Mouse (Mus musculus): ENCODE data around the gene Olfr678. TPM values are rescaled to one million over a fixed set of nuclear protein-coding genes. Genes with fewer than 3 reads are reported as not detected.
"Not testable (repeated sequence)": the region's sequence is repeated elsewhere in the genome, so short reads cannot be mapped to it uniquely, and the experiment has no call there.

Gene Olfr678
- polyA plus RNA-seq (2015; fragmentation: Nextera tagmentation; extraction: Ambion mirVana), result not detected in 2 replicates

DNA sequence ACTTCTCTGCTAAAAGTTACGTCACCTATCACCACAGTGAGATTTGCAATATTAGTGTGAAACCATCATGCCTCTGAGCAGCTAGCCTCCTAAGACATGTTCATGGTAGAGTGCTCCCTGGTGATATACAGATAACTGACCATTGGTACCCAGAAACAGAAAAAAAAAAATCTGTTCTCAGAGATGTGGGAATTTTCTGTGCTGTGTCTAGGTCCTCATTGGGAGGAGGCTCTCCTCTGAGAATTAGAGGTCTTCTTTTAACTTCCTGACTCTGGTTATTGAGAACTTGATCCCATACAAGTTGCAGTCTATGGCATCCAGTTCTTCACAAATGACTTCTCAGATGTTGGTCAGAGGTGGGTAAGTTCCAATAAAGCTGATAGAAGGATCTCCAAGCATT lies at the start of gene Olfr678:
TSS of gene Olfr678 (plus strand) at position 301 of the 400 bp plus-strand sequence.
- DNase-seq (ENCODE audit: low spot score), result no peak

GRCm38 (mm10) chr7:105022530-105022929 lies 41.7 kb upstream of the Olfr678 start:
- DNase-seq (ENCODE audit: low spot score), result no peak

GRCm38 (mm10) chr7:105028360-105028759 lies 35.9 kb upstream of the Olfr678 start, which contains the start of gene Olfr675:
Gene Olfr675, minus strand, starts transcription at chr7:105028460.
- no peak for DNase-seq (ENCODE audit: low spot score)

GRCm38 (mm10) chr7:105032398-105032797 lies 31.9 kb upstream of the Olfr678 start, which contains the start of gene Olfr676:
Gene Olfr676, plus strand, starts transcription at chr7:105032698.
- DNase-seq (ENCODE audit: low spot score), result no peak

GRCm38 (mm10) chr7:105033836-105034235 lies 30.4 kb upstream of the Olfr678 start:
- not testable (repeated sequence) for DNase-seq (ENCODE audit: low spot score)

DNA sequence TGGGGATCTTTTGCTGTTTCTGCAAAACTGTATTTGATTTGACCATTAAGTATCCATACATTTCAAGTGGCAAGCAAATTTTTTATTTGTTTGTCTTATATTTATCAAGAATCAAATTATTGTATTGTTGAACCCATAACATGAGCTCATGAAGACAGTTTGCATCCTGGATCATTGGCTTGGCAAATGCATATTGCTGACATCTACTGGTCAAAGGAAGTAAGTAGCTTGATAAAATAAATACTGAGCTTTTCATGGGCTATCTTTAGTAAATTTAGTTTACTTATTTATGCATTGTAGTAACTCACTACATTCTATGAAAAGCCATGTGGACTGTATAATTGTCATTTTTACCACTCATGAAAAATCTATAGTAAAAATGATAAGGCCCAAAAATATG lies 5.3 kb upstream of the Olfr678 start:
- no peak for DNase-seq (ENCODE audit: low spot score)

GRCm38 (mm10) chr7:105080905-105081304 lies 16.6 kb downstream of the Olfr678 start, which contains the start of gene Olfr679:
Gene Olfr679, plus strand, starts transcription at chr7:105081205.
- no peak for DNase-seq (ENCODE audit: low spot score)

- DNase-seq (ENCODE audit: low spot score), result not testable (repeated sequence)
Observed at GRCm38 (mm10) chr7:105092717-105093116, 28.4 kb downstream of the Olfr678 start, which contains the start of gene Olfr680-ps1. Gene Olfr680-ps1, minus strand, starts transcription at chr7:105092817.

DNA sequence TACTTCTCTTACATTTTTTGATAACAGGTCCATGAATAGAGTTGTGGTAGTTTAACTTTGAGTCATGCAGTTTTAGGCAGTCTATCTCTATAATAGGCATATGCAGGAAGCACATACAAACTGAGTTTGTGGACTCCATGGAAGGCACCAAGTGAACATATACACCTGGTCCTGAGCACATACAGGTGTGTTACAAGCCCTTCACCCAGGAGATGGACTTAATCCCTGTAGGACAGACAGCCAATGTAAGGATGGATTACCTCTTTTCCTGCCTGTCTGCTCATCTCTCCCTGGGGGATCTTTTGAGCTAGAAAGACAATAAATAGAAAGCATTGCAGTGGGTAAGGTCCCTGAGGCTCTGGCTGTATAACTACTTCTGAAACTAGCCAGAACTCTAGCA lies 52.3 kb downstream of the Olfr678 start, which contains the start of gene Olfr681:
TSS of gene Olfr681 (plus strand) at position 301 of the 400 bp plus-strand sequence.
- DNase-seq (ENCODE audit: low spot score), result no peak

Other genes with a start within 250 kb of the Olfr678 start
- gene Usp17lb, start 221.9 kb upstream of the Olfr678 start, polyA plus RNA-seq (2015; fragmentation: Nextera tagmentation; extraction: Ambion mirVana), result not detected in 2 replicates
- gene Usp17la, start 207.5 kb upstream of the Olfr678 start, polyA plus RNA-seq (2015; fragmentation: Nextera tagmentation; extraction: Ambion mirVana), result not detected in 2 replicates
- not detected in 2 replicates for gene Olfr665, start 186.4 kb upstream of the Olfr678 start, polyA plus RNA-seq (2015; fragmentation: Nextera tagmentation; extraction: Ambion mirVana)
- not detected in 2 replicates for gene Olfr666, start 168.5 kb upstream of the Olfr678 start, polyA plus RNA-seq (2015; fragmentation: Nextera tagmentation; extraction: Ambion mirVana)
- gene Olfr667, start 143.0 kb upstream of the Olfr678 start, polyA plus RNA-seq (2015; fragmentation: Nextera tagmentation; extraction: Ambion mirVana), result not detected in 2 replicates
- gene Olfr668, start 136.4 kb upstream of the Olfr678 start, polyA plus RNA-seq (2015; fragmentation: Nextera tagmentation; extraction: Ambion mirVana), result not detected in 2 replicates
- gene Olfr669, start 130.2 kb upstream of the Olfr678 start, polyA plus RNA-seq (2015; fragmentation: Nextera tagmentation; extraction: Ambion mirVana), result not detected in 2 replicates
- gene Olfr670, start 101.9 kb upstream of the Olfr678 start, polyA plus RNA-seq (2015; fragmentation: Nextera tagmentation; extraction: Ambion mirVana), result not detected in 2 replicates
- gene Olfr671, start 85.3 kb upstream of the Olfr678 start, polyA plus RNA-seq (2015; fragmentation: Nextera tagmentation; extraction: Ambion mirVana), result not detected in 2 replicates
- not detected in 2 replicates for gene Olfr672, start 62.4 kb upstream of the Olfr678 start, polyA plus RNA-seq (2015; fragmentation: Nextera tagmentation; extraction: Ambion mirVana)
- gene Olfr675, start 36.0 kb upstream of the Olfr678 start, polyA plus RNA-seq (2015; fragmentation: Nextera tagmentation; extraction: Ambion mirVana), result not detected in 2 replicates
- not detected in 2 replicates for gene Olfr676, start 31.8 kb upstream of the Olfr678 start, polyA plus RNA-seq (2015; fragmentation: Nextera tagmentation; extraction: Ambion mirVana)
- not detected in 2 replicates for gene Olfr677, start 13.1 kb upstream of the Olfr678 start, polyA plus RNA-seq (2015; fragmentation: Nextera tagmentation; extraction: Ambion mirVana)
- gene Olfr679, start 16.7 kb downstream of the Olfr678 start, polyA plus RNA-seq (2015; fragmentation: Nextera tagmentation; extraction: Ambion mirVana), result not detected in 2 replicates
- not detected in 2 replicates for gene Olfr680-ps1, start 28.3 kb downstream of the Olfr678 start, polyA plus RNA-seq (2015; fragmentation: Nextera tagmentation; extraction: Ambion mirVana)
- gene Olfr681, start 52.4 kb downstream of the Olfr678 start, polyA plus RNA-seq (2015; fragmentation: Nextera tagmentation; extraction: Ambion mirVana), result not detected in 2 replicates
- gene Olfr683, start 82.5 kb downstream of the Olfr678 start, polyA plus RNA-seq (2015; fragmentation: Nextera tagmentation; extraction: Ambion mirVana), result not detected in 2 replicates
- not detected in 2 replicates for gene Olfr684, start 99.2 kb downstream of the Olfr678 start, polyA plus RNA-seq (2015; fragmentation: Nextera tagmentation; extraction: Ambion mirVana)
- gene Olfr685, start 121.5 kb downstream of the Olfr678 start, polyA plus RNA-seq (2015; fragmentation: Nextera tagmentation; extraction: Ambion mirVana), result not detected in 2 replicates
- gene Olfr686, start 143.0 kb downstream of the Olfr678 start, polyA plus RNA-seq (2015; fragmentation: Nextera tagmentation; extraction: Ambion mirVana), result not detected in 2 replicates
- gene Olfr688, start 223.6 kb downstream of the Olfr678 start, polyA plus RNA-seq (2015; fragmentation: Nextera tagmentation; extraction: Ambion mirVana), result not detected in 2 replicates
- not detected in 2 replicates for gene Olfr689, start 246.7 kb downstream of the Olfr678 start, polyA plus RNA-seq (2015; fragmentation: Nextera tagmentation; extraction: Ambion mirVana)

All from thymus, postnatal 0 days (tissue).